Mouse (Mus musculus) megakaryocyte-erythroid progenitor cell, adult 5 weeks (primary cell): Measurements from ENCODE around the gene Icosl. TPM values are rescaled to one million over a fixed set of nuclear protein-coding genes. Genes with fewer than 3 reads are reported as not detected.

ENCODE experiments used
- polyA plus RNA-seq: library from polyadenylated mRNA; stranded (reverse); fragments of >175 nt; gene quantifications from 2 replicates; pipeline ENCODE4 v1.2.3, GENCODE M21; 2012

The Icosl gene
- polyA plus RNA-seq, result 4.8 and 8.0 TPM in 2 replicates

DNA sequence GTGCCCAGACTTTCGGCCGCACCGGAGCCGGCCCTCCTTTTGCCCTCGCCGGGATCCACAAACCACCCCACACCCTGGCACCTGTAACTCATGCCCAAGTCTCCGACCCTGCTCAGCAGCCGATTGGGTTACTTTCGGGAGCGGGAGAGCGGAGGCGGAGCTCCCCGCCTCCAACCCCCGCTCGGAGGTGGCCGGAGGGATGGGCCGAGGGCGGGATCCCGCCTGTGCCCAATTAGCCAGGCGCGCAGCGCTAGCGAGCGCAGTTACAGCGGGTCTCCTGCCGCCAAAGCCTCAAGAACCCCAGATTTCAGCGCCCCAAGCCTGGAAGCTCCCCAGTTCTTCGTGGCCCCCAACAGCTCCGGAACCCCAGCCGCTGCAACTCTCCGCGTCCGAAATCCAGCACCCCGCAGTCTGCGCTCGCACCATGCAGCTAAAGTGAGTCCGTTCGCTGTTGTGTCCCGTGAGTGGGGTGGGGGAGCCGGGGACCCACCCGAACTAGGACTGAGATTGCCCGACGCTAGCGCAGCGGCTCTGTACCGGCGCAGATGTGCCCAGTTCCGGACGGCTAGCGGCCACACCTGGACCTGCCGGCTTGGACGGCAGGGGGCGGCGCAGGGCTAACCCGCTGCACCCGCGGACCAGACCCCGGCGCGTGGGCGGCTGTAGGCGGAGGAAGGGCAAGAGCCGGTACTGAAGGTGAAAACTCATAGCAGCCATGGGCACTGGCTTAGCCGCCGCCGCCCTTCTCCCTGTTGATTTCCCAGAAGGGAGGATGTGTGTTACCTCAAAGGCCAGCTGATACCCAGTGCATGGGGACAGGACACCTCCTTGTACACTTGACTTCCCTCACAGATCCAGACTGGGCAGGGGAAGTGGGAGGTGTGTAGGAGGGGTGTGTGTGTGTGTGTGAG lies at the start of gene Icosl:
Gene Icosl, plus strand, starts transcription at position 202 of the 911 bp plus-strand sequence.

DNA sequence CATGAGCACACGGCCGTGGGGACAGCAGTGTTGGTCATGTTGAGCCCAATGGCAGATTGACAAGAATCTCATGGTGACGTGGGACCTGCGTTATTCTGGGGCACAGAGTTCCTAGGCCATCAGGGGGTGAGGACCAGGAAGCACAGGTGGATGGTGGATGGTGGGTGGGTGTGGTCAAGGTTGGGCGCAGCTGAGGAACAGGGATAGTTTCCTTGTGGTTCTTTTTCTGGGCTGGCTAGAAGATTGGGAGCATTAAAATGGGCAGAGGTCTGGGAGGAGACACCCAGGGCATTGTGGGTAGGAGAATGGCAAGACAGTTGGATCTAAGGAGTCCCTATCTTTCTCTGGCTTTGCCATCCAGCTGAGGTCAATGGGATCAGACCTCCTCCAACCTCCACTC lies 27.5 kb upstream of the Icosl start, which contains the start of gene Dnmt3l:
Gene Dnmt3l, plus strand, starts transcription at position 301 of the 400 bp plus-strand sequence.

DNA sequence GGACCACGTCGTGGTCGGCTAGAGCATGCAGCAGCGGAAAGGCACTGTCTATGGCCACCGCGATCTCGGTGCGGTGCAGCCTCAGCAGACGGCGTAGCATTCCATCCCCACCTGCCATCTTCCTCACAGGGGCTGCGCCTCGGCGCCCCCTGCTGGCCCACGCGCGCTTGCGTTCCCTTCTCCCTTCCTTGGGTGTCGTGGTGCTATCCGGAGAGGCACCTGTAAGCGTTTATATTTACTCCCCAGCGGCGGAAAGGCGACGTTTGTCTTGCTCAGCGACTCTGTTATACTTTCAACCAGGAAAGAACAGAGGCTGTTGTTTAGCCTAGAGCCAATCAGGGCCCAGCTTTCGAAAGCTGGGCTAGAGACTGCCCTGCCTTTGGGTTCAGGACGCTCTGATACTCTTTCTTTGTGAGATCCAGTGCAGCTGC lies 25.7 kb upstream of the Icosl start, which contains the start of gene Aire:
Gene Aire, minus strand, starts transcription at position 205 of the 431 bp plus-strand sequence.

Other genes starting within 250 kb of the Icosl start
- not detected in 2 replicates for gene Krtap10-4, start 242.2 kb upstream of the Icosl start, polyA plus RNA-seq
- gene Krtap10-10, start 233.4 kb upstream of the Icosl start, polyA plus RNA-seq, result not detected in 2 replicates
- gene Gm36176, start 222.5 kb upstream of the Icosl start, polyA plus RNA-seq, result not detected in 2 replicates
- 0.12 TPM in 1 of 2 replicates, not detected in the other for gene Gm10318, start 216.4 kb upstream of the Icosl start, polyA plus RNA-seq
- gene Gm3285, start 207.3 kb upstream of the Icosl start, polyA plus RNA-seq, result not detected in 2 replicates
- 0.07 and 0.10 TPM in 2 replicates for gene Lrrc3, start 166.8 kb upstream of the Icosl start, polyA plus RNA-seq
- 1.8 and 3.2 TPM in 2 replicates for gene Trpm2, start 98.7 kb upstream of the Icosl start, polyA plus RNA-seq
- 31.2 and 32.5 TPM in 2 replicates for gene 1810043G02Rik, start 90.8 kb upstream of the Icosl start, polyA plus RNA-seq
- 92.4 and 96.4 TPM in 2 replicates for gene Pfkl, start 59.2 kb upstream of the Icosl start, polyA plus RNA-seq
- 0.25 and 0.51 TPM in 2 replicates for gene Dnmt3l, start 27.4 kb upstream of the Icosl start, polyA plus RNA-seq
- gene Aire, start 25.7 kb upstream of the Icosl start, polyA plus RNA-seq, result 0.47 and 0.55 TPM in 2 replicates
- 76.0 and 80.9 TPM in 2 replicates for gene D10Jhu81e, start 100.5 kb downstream of the Icosl start, polyA plus RNA-seq
- gene Pwp2, start 115.8 kb downstream of the Icosl start, polyA plus RNA-seq, result 10.7 and 11.2 TPM in 2 replicates
- gene Trappc10, start 175.3 kb downstream of the Icosl start, polyA plus RNA-seq, result 58.6 and 58.9 TPM in 2 replicates